Mouse (Mus musculus): ENCODE data around the gene Il12b. TPM values are rescaled to one million over a fixed set of nuclear protein-coding genes. Genes with fewer than 3 reads are reported as not detected.

The Il12b gene
- total and polyA plus RNA-seq, 3 experiments, result not detected

- no peaks in the 10 kb centered on the region for H3K79me2 ChIP-seq (ENCODE audit: control insufficient read depth, insufficient read depth, low read length, poor library complexity)
- no peak overlapping the region for H3K9ac ChIP-seq (ENCODE audit: control insufficient read depth, low read depth, low read length, poor library complexity, severe bottlenecking)
- no peak for DNase-seq (ENCODE audit: low read depth, low spot score)
- no peaks in the 10 kb centered on the region for H3K9me3 ChIP-seq (replicated peaks; ENCODE audit: insufficient read depth, low read length)
- TF ChIP-seq MYB (IDR thresholded peaks at IDR 0.05; ENCODE audit: low read depth, low read length), result no peak
- TF ChIP-seq POLR2A (IDR thresholded peaks at IDR 0.05; ENCODE audit: control insufficient read depth in 1 of 2, insufficient read depth in 1 of 2, low read depth in 1 of 2, low read length in 2 of 2, poor library complexity in 1 of 2), result no peak
- no peak for TF ChIP-seq ELF1 (IDR thresholded peaks at IDR 0.05; ENCODE audit: low read depth, low read length)
- TF ChIP-seq BHLHE40 (IDR thresholded peaks at IDR 0.05; ENCODE audit: borderline replicate concordance, low read depth, low read length), result no peak
- TF ChIP-seq ZMIZ1 (IDR thresholded peaks at IDR 0.05; ENCODE audit: low read depth, low read length), result no peak
- no peak for TF ChIP-seq MYC (IDR thresholded peaks at IDR 0.05; ENCODE audit: low read depth, low read length)
- TF ChIP-seq POLR2AphosphoS2 (IDR thresholded peaks at IDR 0.05; ENCODE audit: low read length), result no peak
- TF ChIP-seq ETS1 (IDR thresholded peaks at IDR 0.05; ENCODE audit: low read depth, low read length), result no peak
- TF ChIP-seq USF2 (IDR thresholded peaks at IDR 0.05; ENCODE audit: borderline replicate concordance in 1 of 2, insufficient read depth in 1 of 2, low read depth in 1 of 2, low read length in 2 of 2), result no peak
- no peak for TF ChIP-seq ZKSCAN1 (IDR thresholded peaks at IDR 0.05; ENCODE audit: low read depth, low read length)
- no peak for TF ChIP-seq KAT2A (conservative IDR thresholded peaks at IDR 0.05; ENCODE audit: low read depth, low read length)
- TF ChIP-seq TCF12 (IDR thresholded peaks at IDR 0.05; ENCODE audit: low read depth, low read length), result no peak
- no peak for TF ChIP-seq USF1 (IDR thresholded peaks at IDR 0.05; ENCODE audit: low read depth, low read length)
- H3K4me1 ChIP-seq (ENCODE audit: control insufficient read depth in 1 of 2, insufficient read depth in 2 of 2, low read length in 2 of 2), result 0 out of 4 replicates have a peak, but pooled peaks cover 0 to 1% of the 10 kb centered on the region in 2 experiments
- H3K27me3 ChIP-seq (ENCODE audit: control insufficient read depth in 1 of 2, insufficient read depth in 2 of 2, low read length in 2 of 2), result peaks cover 5 to 11% of the 10 kb centered on the region in 2 experiments
- no peaks in the 10 kb centered on the region for H3K36me3 ChIP-seq (ENCODE audit: control insufficient read depth in 1 of 2, insufficient read depth in 2 of 2, low read length in 2 of 2)
- H3K27ac ChIP-seq (ENCODE audit: control insufficient read depth, low read depth, low read length), result no peak overlapping the region
- no peak overlapping the region for H3K4me3 ChIP-seq (ENCODE audit: control insufficient read depth in 1 of 2, insufficient read depth in 1 of 2, low read depth in 2 of 2, low read length in 2 of 2)
These were observed 5.2 kb downstream of the Il12b start for GRCm38 (mm10) chr11:44405113-44405512.

GRCm38 (mm10) chr11:44405961-44406360 is 6.1 kb downstream of the Il12b start:
- no peaks in the 10 kb centered on the region for H3K9me3 ChIP-seq (replicated peaks; ENCODE audit: insufficient read depth, low read length)
- no peak for DNase-seq (ENCODE audit: low read depth, low spot score)
- H3K36me3 ChIP-seq (ENCODE audit: control insufficient read depth in 1 of 2, insufficient read depth in 2 of 2, low read length in 2 of 2), result no peaks in the 10 kb centered on the region
- H3K4me1 ChIP-seq (ENCODE audit: control insufficient read depth in 1 of 2, insufficient read depth in 2 of 2, low read length in 2 of 2), result peaks cover 0 to 8% of the 10 kb centered on the region in 2 experiments; a peak in 2 of 4 replicates
- peaks cover 5 to 11% of the 10 kb centered on the region in 2 experiments for H3K27me3 ChIP-seq (ENCODE audit: control insufficient read depth in 1 of 2, insufficient read depth in 2 of 2, low read length in 2 of 2)
- H3K9ac ChIP-seq (ENCODE audit: control insufficient read depth, low read depth, low read length, poor library complexity, severe bottlenecking), result no peak overlapping the region
- TF ChIP-seq MYC (IDR thresholded peaks at IDR 0.05; ENCODE audit: low read depth, low read length) (no peak), USF1 (IDR thresholded peaks at IDR 0.05; ENCODE audit: low read depth, low read length) (no peak), MAFK (IDR thresholded peaks at IDR 0.05; ENCODE audit: borderline replicate concordance, low read depth, low read length) (no peak), MAZ (IDR thresholded peaks at IDR 0.05; ENCODE audit: low read depth, low read length) (no peak), SIN3A (IDR thresholded peaks at IDR 0.05; ENCODE audit: low read length) (no peak), TBP (IDR thresholded peaks at IDR 0.05; ENCODE audit: low read depth, low read length) (no peak), POLR2AphosphoS5 (IDR thresholded peaks at IDR 0.05; ENCODE audit: borderline replicate concordance, low read depth, low read length) (no peak), E2F4 (IDR thresholded peaks at IDR 0.05; ENCODE audit: borderline replicate concordance, low read depth, low read length) (no peak), GABPA (IDR thresholded peaks at IDR 0.05; ENCODE audit: low read depth, low read length) (no peak), MEF2A (IDR thresholded peaks at IDR 0.05; ENCODE audit: extremely low read depth, insufficient replicate concordance, low read depth, low read length, poor library complexity, severe bottlenecking) (no peak), HCFC1 (IDR thresholded peaks at IDR 0.05; ENCODE audit: low read depth, low read length) (no peak), MYB (IDR thresholded peaks at IDR 0.05; ENCODE audit: low read depth, low read length) (no peak), KAT2A (conservative IDR thresholded peaks at IDR 0.05; ENCODE audit: low read depth, low read length) (no peak), BHLHE40 (IDR thresholded peaks at IDR 0.05; ENCODE audit: borderline replicate concordance, low read depth, low read length) (no peak), CHD1 (IDR thresholded peaks at IDR 0.05; ENCODE audit: low read depth, low read length) (no peak)
- no peaks in the 10 kb centered on the region for H3K79me2 ChIP-seq (ENCODE audit: control insufficient read depth, insufficient read depth, low read length, poor library complexity)
- no peak overlapping the region for H3K27ac ChIP-seq (ENCODE audit: control insufficient read depth, low read depth, low read length)
- H3K4me3 ChIP-seq (ENCODE audit: control insufficient read depth in 1 of 2, insufficient read depth in 1 of 2, low read depth in 2 of 2, low read length in 2 of 2), result no peak overlapping the region

Measured in MEL (cell line).